Mouse (Mus musculus): ENCODE measurements around the gene Ndufa10. TPM values are rescaled to one million over a fixed set of nuclear protein-coding genes. Genes with fewer than 3 reads are reported as not detected.
"Not testable (repeated sequence)": the region's sequence is repeated elsewhere in the genome, so short reads cannot be mapped to it uniquely, and the experiment has no call there.

Gene Ndufa10
- polyA plus RNA-seq (2011; ENCODE audit: insufficient read depth, insufficient read length, low read depth, missing spikeins): 187 and 210 TPM in 2 replicates

DNA sequence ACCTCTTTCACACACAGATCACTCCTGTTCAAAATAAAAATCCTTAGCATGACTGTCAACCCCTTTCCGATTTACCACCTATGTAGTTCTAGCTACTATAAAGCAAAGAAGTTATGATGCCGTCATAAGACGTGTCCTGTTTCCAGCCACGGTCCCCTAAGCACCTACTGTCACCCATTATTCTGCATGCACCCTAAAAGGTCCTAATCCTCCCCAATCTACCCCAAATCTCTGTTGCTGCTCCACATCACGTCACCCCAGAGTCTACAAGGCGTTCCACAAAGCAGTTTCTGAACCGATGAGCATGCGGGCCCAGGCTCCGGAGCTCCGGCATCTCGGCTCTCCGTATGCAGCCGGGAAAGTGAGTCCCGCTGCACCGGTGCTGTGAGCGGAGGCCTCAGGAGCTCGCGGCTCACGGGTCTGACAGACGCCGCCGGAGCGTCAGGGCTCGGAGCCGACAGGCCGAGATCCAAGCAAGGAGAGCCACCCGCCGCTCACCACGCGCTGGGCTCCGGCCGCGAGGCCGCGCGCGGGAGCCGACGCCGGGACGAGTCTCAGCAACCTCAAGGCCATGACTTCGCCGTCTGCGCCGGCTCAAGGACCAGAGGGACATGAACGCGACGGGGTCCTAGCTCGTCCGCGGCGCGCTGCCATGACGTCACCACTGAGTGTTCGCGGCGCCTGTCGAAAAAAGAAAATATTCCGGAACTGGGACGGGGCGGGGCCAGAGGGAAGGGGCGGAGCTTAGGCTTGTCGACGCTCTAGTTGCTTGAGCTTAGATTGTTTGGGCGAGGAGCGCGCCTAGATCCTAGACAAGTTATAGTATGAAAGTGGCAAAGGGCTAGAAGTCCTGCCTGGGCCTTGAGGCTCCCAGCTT, at the start of gene Ndufa10:
Gene Ndufa10, minus strand, starts transcription at position 696 of the 877 bp plus-strand sequence.
- Histone ChIP-seq H3K9ac (ENCODE audit: low read depth, poor library complexity, severe bottlenecking) (peak within 1 kb of the TSS; percentile 82), H3K4me3 (ENCODE audit: low read depth, low read length) (peak within 1 kb of the TSS; percentile 89), H3K4me1 (ENCODE audit: control insufficient read depth, insufficient read depth, low read length) (no peaks in the 10 kb centered on the region), H3K27ac (ENCODE audit: insufficient read depth, low read length) (no peak within 1 kb of the TSS), H3K27me3 (ENCODE audit: control insufficient read depth, insufficient read depth, low read length, poor library complexity, severe bottlenecking) (no peaks in the 10 kb centered on the region), H3K36me3 (ENCODE audit: control insufficient read depth, insufficient read depth, low read length, poor library complexity, severe bottlenecking) (peaks cover 13% of the 10 kb centered on the region), H3K9me3 (replicated peaks; ENCODE audit: control insufficient read depth, insufficient read depth, low read length, poor library complexity, severe bottlenecking) (no peaks in the 10 kb centered on the region)
- peak; percentile 84 for TF ChIP-seq POLR2A (IDR thresholded peaks at IDR 0.05; ENCODE audit: insufficient read depth, low read length)
- TF ChIP-seq EP300 (IDR thresholded peaks at IDR 0.05; ENCODE audit: insufficient read depth, low read depth, low read length): 0 out of 2 replicates have a peak, but pooled peaks have one; percentile 33
- no peak for TF ChIP-seq CTCF (IDR thresholded peaks at IDR 0.05; ENCODE audit: low read depth, low read length)

DNA sequence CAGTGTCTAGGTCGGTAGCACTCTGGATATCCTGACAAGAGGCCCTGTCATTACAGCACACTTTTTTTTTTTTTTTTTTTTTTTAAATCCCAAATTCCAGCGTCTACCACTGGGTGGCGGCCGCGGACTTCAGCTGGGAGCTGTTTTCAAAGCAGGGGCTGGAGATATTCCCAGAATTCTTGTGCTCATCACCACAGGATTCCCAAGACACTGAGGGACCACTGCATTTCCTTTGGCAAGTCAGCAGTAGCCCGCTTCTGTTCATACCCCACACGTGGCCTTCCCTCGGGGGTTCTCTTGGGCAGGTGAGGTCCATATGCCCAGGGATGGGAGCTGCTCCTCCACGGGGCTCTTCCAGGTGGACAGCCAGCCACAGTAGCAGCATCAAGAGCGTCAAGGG, 47.7 kb upstream of the Ndufa10 start:
- Histone ChIP-seq H3K4me3 (ENCODE audit: low read depth, low read length) (no peak overlapping the region), H3K9me3 (replicated peaks; ENCODE audit: control insufficient read depth, insufficient read depth, low read length, poor library complexity, severe bottlenecking) (no peaks in the 10 kb centered on the region), H3K36me3 (ENCODE audit: control insufficient read depth, insufficient read depth, low read length, poor library complexity, severe bottlenecking) (no peaks in the 10 kb centered on the region), H3K27me3 (ENCODE audit: control insufficient read depth, insufficient read depth, low read length, poor library complexity, severe bottlenecking) (no peaks in the 10 kb centered on the region), H3K4me1 (ENCODE audit: control insufficient read depth, insufficient read depth, low read length) (no peaks in the 10 kb centered on the region), H3K27ac (ENCODE audit: insufficient read depth, low read length) (no peak overlapping the region), H3K9ac (ENCODE audit: low read depth, poor library complexity, severe bottlenecking) (no peak overlapping the region)
- TF ChIP-seq CTCF (IDR thresholded peaks at IDR 0.05; ENCODE audit: low read depth, low read length) (peak; percentile 49), EP300 (IDR thresholded peaks at IDR 0.05; ENCODE audit: insufficient read depth, low read depth, low read length) (no peak), POLR2A (IDR thresholded peaks at IDR 0.05; ENCODE audit: insufficient read depth, low read length) (no peak)

DNA sequence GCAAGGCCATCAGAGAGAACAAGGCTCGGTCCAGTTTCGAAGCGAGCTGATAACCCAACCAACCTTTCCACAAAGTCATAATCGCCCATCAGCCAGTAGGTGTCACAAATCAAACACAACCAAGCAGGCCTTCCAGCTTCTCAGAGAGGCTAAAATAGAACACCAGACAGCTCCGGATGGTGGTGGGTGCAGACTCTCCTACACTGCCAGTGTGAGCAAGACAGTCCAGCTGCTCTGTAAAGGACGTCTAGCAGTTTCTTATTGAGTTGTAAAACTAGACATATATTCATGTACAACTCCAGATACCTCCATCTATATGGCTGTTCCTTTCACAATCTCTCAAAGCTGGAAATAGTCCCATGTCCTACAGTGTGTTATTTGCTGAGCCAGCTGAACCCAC, 45.4 kb upstream of the Ndufa10 start:
- no peaks in the 10 kb centered on the region for H3K27me3 ChIP-seq (ENCODE audit: control insufficient read depth, insufficient read depth, low read length, poor library complexity, severe bottlenecking)
- TF ChIP-seq POLR2A (IDR thresholded peaks at IDR 0.05; ENCODE audit: insufficient read depth, low read length) (no peak), EP300 (IDR thresholded peaks at IDR 0.05; ENCODE audit: insufficient read depth, low read depth, low read length) (no peak), CTCF (IDR thresholded peaks at IDR 0.05; ENCODE audit: low read depth, low read length) (no peak)
- no peaks in the 10 kb centered on the region for H3K36me3 ChIP-seq (ENCODE audit: control insufficient read depth, insufficient read depth, low read length, poor library complexity, severe bottlenecking)
- H3K4me1 ChIP-seq (ENCODE audit: control insufficient read depth, insufficient read depth, low read length): no peaks in the 10 kb centered on the region
- H3K9ac ChIP-seq (ENCODE audit: low read depth, poor library complexity, severe bottlenecking): no peak overlapping the region
- no peak overlapping the region for H3K4me3 ChIP-seq (ENCODE audit: low read depth, low read length)
- no peaks in the 10 kb centered on the region for H3K9me3 ChIP-seq (replicated peaks; ENCODE audit: control insufficient read depth, insufficient read depth, low read length, poor library complexity, severe bottlenecking)
- no peak overlapping the region for H3K27ac ChIP-seq (ENCODE audit: insufficient read depth, low read length)

DNA sequence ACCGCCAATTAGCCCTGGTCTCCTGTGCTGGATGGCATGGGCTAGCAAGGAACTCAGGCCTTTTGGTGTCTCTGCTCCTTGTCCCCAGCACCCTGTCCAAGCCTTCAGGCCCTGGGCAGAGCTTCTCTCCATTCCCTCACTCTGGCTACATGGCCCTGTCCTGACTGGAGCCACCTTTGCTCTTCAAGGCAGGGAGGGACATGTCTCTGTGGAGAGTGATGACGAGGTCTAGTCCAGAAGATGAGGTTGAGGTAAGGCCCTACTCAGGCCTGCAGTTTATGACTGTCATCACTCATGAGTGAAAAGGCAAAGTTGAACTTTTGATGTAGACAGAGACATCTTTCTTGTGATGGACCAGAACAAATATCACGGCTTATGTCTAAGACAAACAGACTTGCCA, 44.9 kb upstream of the Ndufa10 start, which contains the start of gene Olfr1414:
Gene Olfr1414, minus strand, starts transcription at position 101 of the 400 bp plus-strand sequence.
- no peaks in the 10 kb centered on the region for H3K27me3 ChIP-seq (ENCODE audit: control insufficient read depth, insufficient read depth, low read length, poor library complexity, severe bottlenecking)
- no peaks in the 10 kb centered on the region for H3K9me3 ChIP-seq (replicated peaks; ENCODE audit: control insufficient read depth, insufficient read depth, low read length, poor library complexity, severe bottlenecking)
- H3K27ac ChIP-seq (ENCODE audit: insufficient read depth, low read length): no peak within 1 kb of the TSS
- H3K36me3 ChIP-seq (ENCODE audit: control insufficient read depth, insufficient read depth, low read length, poor library complexity, severe bottlenecking): no peaks in the 10 kb centered on the region
- TF ChIP-seq CTCF (IDR thresholded peaks at IDR 0.05; ENCODE audit: low read depth, low read length) (no peak), EP300 (IDR thresholded peaks at IDR 0.05; ENCODE audit: insufficient read depth, low read depth, low read length) (no peak), POLR2A (IDR thresholded peaks at IDR 0.05; ENCODE audit: insufficient read depth, low read length) (no peak)
- no peak within 1 kb of the TSS for H3K9ac ChIP-seq (ENCODE audit: low read depth, poor library complexity, severe bottlenecking)
- H3K4me1 ChIP-seq (ENCODE audit: control insufficient read depth, insufficient read depth, low read length): no peaks in the 10 kb centered on the region
- H3K4me3 ChIP-seq (ENCODE audit: low read depth, low read length): no peak within 1 kb of the TSS

DNA sequence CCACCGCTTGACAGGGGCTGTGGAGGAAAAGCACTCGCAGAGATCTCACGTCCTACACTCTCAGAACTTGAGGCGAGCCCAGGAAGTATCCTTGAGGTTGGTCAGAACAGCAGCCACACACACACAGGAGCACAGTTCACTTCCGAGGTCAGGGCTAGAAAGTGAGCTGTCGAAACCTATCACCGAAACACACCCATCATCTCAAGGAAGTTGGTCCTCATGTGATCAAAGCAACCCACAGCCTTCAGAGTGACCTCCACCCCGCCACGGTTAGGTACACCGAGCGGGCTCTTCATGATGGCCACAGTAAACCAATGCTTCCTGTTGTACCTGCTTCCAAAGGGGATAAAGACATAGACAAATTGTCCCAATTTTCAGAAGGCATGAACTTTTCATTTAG, 41.7 kb upstream of the Ndufa10 start:
- Histone ChIP-seq H3K4me3 (ENCODE audit: low read depth, low read length) (no peak overlapping the region), H3K4me1 (ENCODE audit: control insufficient read depth, insufficient read depth, low read length) (no peaks in the 10 kb centered on the region), H3K27ac (ENCODE audit: insufficient read depth, low read length) (no peak overlapping the region), H3K9ac (ENCODE audit: low read depth, poor library complexity, severe bottlenecking) (no peak overlapping the region), H3K9me3 (replicated peaks; ENCODE audit: control insufficient read depth, insufficient read depth, low read length, poor library complexity, severe bottlenecking) (no peaks in the 10 kb centered on the region), H3K27me3 (ENCODE audit: control insufficient read depth, insufficient read depth, low read length, poor library complexity, severe bottlenecking) (no peaks in the 10 kb centered on the region), H3K36me3 (ENCODE audit: control insufficient read depth, insufficient read depth, low read length, poor library complexity, severe bottlenecking) (no peaks in the 10 kb centered on the region)
- TF ChIP-seq EP300 (IDR thresholded peaks at IDR 0.05; ENCODE audit: insufficient read depth, low read depth, low read length) (no peak), POLR2A (IDR thresholded peaks at IDR 0.05; ENCODE audit: insufficient read depth, low read length) (no peak), CTCF (IDR thresholded peaks at IDR 0.05; ENCODE audit: low read depth, low read length) (no peak)

DNA sequence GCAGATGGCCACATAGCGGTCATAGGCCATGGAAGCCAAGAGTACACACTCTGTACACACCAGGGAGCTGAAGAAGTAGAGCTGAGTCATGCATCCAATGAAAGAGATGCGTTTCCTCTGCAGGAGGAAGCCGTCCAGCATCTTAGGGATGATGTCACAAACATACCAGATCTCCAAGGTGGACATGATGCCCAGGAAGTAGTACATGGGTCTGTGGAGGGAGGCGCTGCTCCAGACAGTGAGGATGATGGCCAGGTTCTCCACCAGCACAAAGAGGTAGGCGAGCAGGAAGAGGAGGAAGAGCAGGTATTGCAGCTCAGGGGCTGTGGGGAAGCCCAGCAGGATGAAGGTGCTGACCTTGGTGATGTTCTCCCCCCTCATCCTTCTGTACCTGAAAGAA, 38.0 kb upstream of the Ndufa10 start:
- not testable (repeated sequence) for H3K9ac ChIP-seq (ENCODE audit: low read depth, poor library complexity, severe bottlenecking); H3K27ac ChIP-seq (ENCODE audit: insufficient read depth, low read length); H3K4me3 ChIP-seq (ENCODE audit: low read depth, low read length); H3K36me3 ChIP-seq (ENCODE audit: control insufficient read depth, insufficient read depth, low read length, poor library complexity, severe bottlenecking); H3K27me3 ChIP-seq (ENCODE audit: control insufficient read depth, insufficient read depth, low read length, poor library complexity, severe bottlenecking); H3K4me1 ChIP-seq (ENCODE audit: control insufficient read depth, insufficient read depth, low read length); H3K9me3 ChIP-seq (replicated peaks; ENCODE audit: control insufficient read depth, insufficient read depth, low read length, poor library complexity, severe bottlenecking)
